Mouse (Mus musculus) layer of hippocampus, postnatal 10 days (tissue): ENCODE data around the gene Ppp3r1. TPM values are rescaled to one million over a fixed set of nuclear protein-coding genes. Genes with fewer than 3 reads are reported as not detected.
"Not testable (repeated sequence)": the region's sequence is repeated elsewhere in the genome, so short reads cannot be mapped to it uniquely, and the experiment has no call there.

Experiments used
- DNase-seq, 2 experiments: peaks; one replicate each; pipeline ENCODE4 v3.0.0; 2021; ENCODE audit warnings: low spot score in 2 of 2
- total RNA-seq, 2 experiments: library from RNA; stranded (reverse); gene quantifications; 2 replicates each; pipeline ENCODE4 v1.2.3; 2021

The Ppp3r1 gene
- total RNA-seq, 2 experiments from 2014 or later = 423 to 437 TPM

GRCm38 (mm10) chr11:17199840-17200501, 40.9 kb downstream of the Ppp3r1 start:
- no peak for DNase-seq

- no peak for DNase-seq
Observed at GRCm38 (mm10) chr11:17200936-17201335, 41.9 kb downstream of the Ppp3r1 start.

- DNase-seq = no peak
Observed at GRCm38 (mm10) chr11:17202481-17202880, 43.4 kb downstream of the Ppp3r1 start.

- DNase-seq = peak; percentile 96 to 97
Observed at GRCm38 (mm10) chr11:17211258-17212140, 52.4 kb downstream of the Ppp3r1 start, which contains the start of gene Pno1. Pno1 (minus strand) TSS chr11:17211568.

GRCm38 (mm10) chr11:17212141-17212495, 53.1 kb downstream of the Ppp3r1 start:
- DNase-seq = no peak

GRCm38 (mm10) chr11:17212903-17213509, 53.9 kb downstream of the Ppp3r1 start:
- DNase-seq = no peak

GRCm38 (mm10) chr11:17215475-17215874, 56.4 kb downstream of the Ppp3r1 start:
- DNase-seq = no peak

GRCm38 (mm10) chr11:17221126-17221525, 62.1 kb downstream of the Ppp3r1 start:
- no peak for DNase-seq

GRCm38 (mm10) chr11:17232792-17233191, 73.7 kb downstream of the Ppp3r1 start:
- DNase-seq = no peak

GRCm38 (mm10) chr11:17236449-17237037, 77.5 kb downstream of the Ppp3r1 start:
- no peak for DNase-seq

GRCm38 (mm10) chr11:17238598-17238997, 79.5 kb downstream of the Ppp3r1 start:
- not testable (repeated sequence) for DNase-seq

- DNase-seq = no peak
Observed at GRCm38 (mm10) chr11:17248715-17249114, 89.7 kb downstream of the Ppp3r1 start.

Other genes with a start within 250 kb of the Ppp3r1 start
- 1 to 10 TPM in 1 of 2 experiments, under 1 TPM in 1; 0.98 to 2.1 TPM for gene Fbxo48, start 207.9 kb upstream of the Ppp3r1 start, total RNA-seq
- gene Cnrip1, start 107.7 kb upstream of the Ppp3r1 start, total RNA-seq = 100 to 1,000 TPM; 154 to 175 TPM
- 1 to 10 TPM; 4.5 to 4.6 TPM for gene Plek, start 106.9 kb upstream of the Ppp3r1 start, total RNA-seq
- 1 to 10 TPM; 6.3 to 7.5 TPM for gene Wdr92, start 22.8 kb downstream of the Ppp3r1 start, total RNA-seq
- 10 to 100 TPM; 35.0 to 36.0 TPM for gene Pno1, start 52.3 kb downstream of the Ppp3r1 start, total RNA-seq
- 10 to 100 TPM; 68.0 to 80.1 TPM for gene C1d, start 98.3 kb downstream of the Ppp3r1 start, total RNA-seq